Mouse (Mus musculus) liver, postnatal 0 days (tissue): ENCODE results near the gene Hspb2. TPM values are rescaled to one million over a fixed set of nuclear protein-coding genes. Genes with fewer than 3 reads are reported as not detected.

ENCODE experiments used
- ATAC-seq: fragments of 200-750 bp; cut with Nextera tagmentation; 2 replicates; pipeline ENCODE4 v1.8.0; 2017; ENCODE audit warnings: mild to moderate bottlenecking, moderate library complexity
- DNase-seq: peaks from one replicate; pipeline ENCODE4 v3.0.0-alpha.2; 2016
- H3K27ac ChIP-seq: fragments of 300-500 bp; sonication (generic); 2 replicates; pipeline ENCODE4 v1.5.1; 2014; ENCODE audit warnings: antibody characterized with exemption, moderate library complexity, mild to moderate bottlenecking, low read depth
- H3K27me3 ChIP-seq: fragments of 300-500 bp; sonication (generic); 2 replicates; pipeline ENCODE4 v1.6.1; 2014; ENCODE audit warnings: low read length, control low read depth, mixed read lengths; ENCODE audit not compliant: insufficient read depth
- H3K36me3 ChIP-seq: fragments of 300-500 bp; sonication (generic); replicated peaks from 2 replicates; pipeline ENCODE4 v1.6.1; 2014; ENCODE audit warnings: mild to moderate bottlenecking, control low read depth, low read length, moderate library complexity, mixed read lengths; ENCODE audit not compliant: insufficient read depth
- H3K4me1 ChIP-seq: fragments of 300-500 bp; sonication (generic); 2 replicates; pipeline ENCODE4 v1.6.1; 2014; ENCODE audit warnings: antibody characterized with exemption, mild to moderate bottlenecking, control low read depth; ENCODE audit not compliant: insufficient read depth
- H3K4me2 ChIP-seq: fragments of 300-500 bp; sonication (generic); 2 replicates; pipeline ENCODE4 v1.6.1; 2014; ENCODE audit warnings: low read depth, mild to moderate bottlenecking, low read length, moderate library complexity, mixed read lengths
- H3K4me3 ChIP-seq: fragments of 300-500 bp; sonication (generic); 2 replicates; pipeline ENCODE4 v1.5.1; 2014; ENCODE audit warnings: low read depth, low read length
- H3K9ac ChIP-seq: fragments of 300-500 bp; sonication (generic); replicated peaks from 2 replicates; pipeline ENCODE4 v1.6.1; 2014; ENCODE audit warnings: mild to moderate bottlenecking, moderate library complexity
- H3K9me3 ChIP-seq: fragments of 300-500 bp; sonication (generic); 2 replicates; pipeline ENCODE4 v1.6.1; 2016; ENCODE audit warnings: mild to moderate bottlenecking, control low read depth, low read length, mixed read lengths
- CTCF ChIP-seq: sonication (generic); IDR thresholded peaks from 2 replicates; pipeline ENCODE4 v1.5.1; 2016; ENCODE audit warnings: antibody characterized with exemption, low read depth
- EP300 ChIP-seq: IDR thresholded peaks from 2 replicates; pipeline ENCODE4 v1.6.1; 2016; ENCODE audit warnings: antibody characterized with exemption, low read depth, mild to moderate bottlenecking
- WGBS: fragments of 180-500 bp; shearing (Covaris S2); extraction: QIAGEN DNeasy Blood & Tissue Kit; methylation state at CpG from one replicate; pipeline ENCODE4 v1.1.7; 2014; ENCODE audit not compliant: insufficient replicate concordance; 5-methylcytosine and 5-hydroxymethylcytosine counted together
- polyA plus RNA-seq: library from polyadenylated mRNA; unstranded; fragments of >200 nt; fragmentation: Nextera tagmentation; extraction: Ambion mirVana; gene quantifications from 2 replicates; pipeline ENCODE4 v1.2.1, GENCODE M21; 2015

Hspb2 gene
- 0.86 and 1.2 TPM in 2 replicates for polyA plus RNA-seq

GRCm38 (mm10) chr9:50752054-50752602, at the start of gene Hspb2:
Gene Hspb2 (minus strand): TSS chr9:50752354.
- Histone ChIP-seq H3K4me1 (no peaks in the 10 kb centered on the region), H3K4me2 (0 out of 2 replicates have a peak within 1 kb of the TSS, but pooled peaks have one; percentile 13), H3K9ac (no peak within 1 kb of the TSS), H3K9me3 (no peaks in the 10 kb centered on the region), H3K36me3 (no peaks in the 10 kb centered on the region), H3K27ac (peak within 1 kb of the TSS; percentile 35; the same call in 1 of the 2 replicates), H3K4me3 (no peak within 1 kb of the TSS), H3K27me3 (no peaks in the 10 kb centered on the region)
- no peak for TF ChIP-seq EP300
- no peak for TF ChIP-seq CTCF
- DNase-seq (no peak), ATAC-seq (no peak)
- 76% methylated on average over 14 of the region's 14 CpGs for WGBS

- Histone ChIP-seq H3K36me3 (peaks cover 24% of the 10 kb centered on the region), H3K4me2 (no peak overlapping the region), H3K9me3 (no peaks in the 10 kb centered on the region), H3K4me1 (peaks cover 13% of the 10 kb centered on the region; the same call in 1 of the 2 replicates), H3K27me3 (no peaks in the 10 kb centered on the region), H3K9ac (no peak overlapping the region), H3K4me3 (no peak overlapping the region), H3K27ac (no peak overlapping the region)
- peak; percentile 71 for DNase-seq
- ATAC-seq, result 0 out of 2 replicates have a peak, but pooled peaks have one; percentile 31
- 56% methylated on average over 2 of the region's 2 CpGs for WGBS
- TF ChIP-seq EP300 (no peak), CTCF (peak; percentile 94)
Measured at GRCm38 (mm10) chr9:50800985-50801384, 48.8 kb upstream of the Hspb2 start.

GRCm38 (mm10) chr9:50798368-50798767, 46.2 kb upstream of the Hspb2 start:
- H3K4me1 ChIP-seq, result peaks cover 3% of the 10 kb centered on the region; the same call in 1 of the 2 replicates
- no peak overlapping the region for H3K4me3 ChIP-seq
- no peak for ATAC-seq
- WGBS, result 62% methylated on average over 5 of the region's 5 CpGs
- no peaks in the 10 kb centered on the region for H3K27me3 ChIP-seq
- DNase-seq, result peak; percentile 34
- peaks cover 21% of the 10 kb centered on the region for H3K36me3 ChIP-seq
- TF ChIP-seq EP300, result no peak
- TF ChIP-seq CTCF, result no peak
- no peak overlapping the region for H3K4me2 ChIP-seq
- no peaks in the 10 kb centered on the region for H3K9me3 ChIP-seq
- no peak overlapping the region for H3K27ac ChIP-seq
- H3K9ac ChIP-seq, result no peak overlapping the region

- H3K27me3 ChIP-seq, result no peaks in the 10 kb centered on the region
- peaks cover 21% of the 10 kb centered on the region for H3K36me3 ChIP-seq
- TF ChIP-seq CTCF (no peak), EP300 (no peak)
- H3K4me2 ChIP-seq, result no peak overlapping the region
- H3K9ac ChIP-seq, result no peak overlapping the region
- WGBS, result 85% methylated on average over 7 of the region's 7 CpGs
- H3K27ac ChIP-seq, result no peak overlapping the region
- H3K4me1 ChIP-seq, result 0 out of 2 replicates have a peak, but pooled peaks cover 3% of the 10 kb centered on the region
- H3K4me3 ChIP-seq, result no peak overlapping the region
- ATAC-seq, result no peak
- DNase-seq, result no peak
- H3K9me3 ChIP-seq, result no peaks in the 10 kb centered on the region
Measured at GRCm38 (mm10) chr9:50797641-50798040, 45.5 kb upstream of the Hspb2 start.

DNA sequence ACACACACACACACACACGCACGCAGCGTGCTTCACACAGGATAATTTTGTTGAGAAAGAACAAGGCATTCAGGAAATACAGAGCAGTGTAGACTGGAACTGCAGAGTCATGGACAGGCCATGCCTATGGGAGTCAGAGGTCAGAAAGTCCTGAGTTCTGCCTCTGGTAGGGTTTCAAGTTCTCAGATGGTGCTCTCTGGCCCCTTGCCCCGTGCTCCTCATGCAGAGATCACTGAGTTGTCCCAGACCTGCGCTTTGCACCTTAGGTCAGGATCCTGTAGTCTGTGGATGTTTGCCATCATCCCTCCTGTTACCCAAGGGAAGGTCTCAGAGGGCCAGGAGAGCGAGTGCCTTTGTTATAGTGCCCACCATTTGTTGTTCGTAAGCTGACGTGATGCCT, 44.6 kb upstream of the Hspb2 start:
- TF ChIP-seq CTCF (no peak), EP300 (no peak)
- Histone ChIP-seq H3K4me2 (no peak overlapping the region), H3K9ac (no peak overlapping the region), H3K27ac (no peak overlapping the region), H3K4me3 (no peak overlapping the region), H3K4me1 (no peaks in the 10 kb centered on the region), H3K36me3 (peaks cover 17% of the 10 kb centered on the region; the same call in 1 of the 2 replicates), H3K9me3 (no peaks in the 10 kb centered on the region), H3K27me3 (no peaks in the 10 kb centered on the region)
- DNase-seq, result no peak
- 87% methylated on average over 8 of the region's 8 CpGs for WGBS
- ATAC-seq, result no peak

DNA sequence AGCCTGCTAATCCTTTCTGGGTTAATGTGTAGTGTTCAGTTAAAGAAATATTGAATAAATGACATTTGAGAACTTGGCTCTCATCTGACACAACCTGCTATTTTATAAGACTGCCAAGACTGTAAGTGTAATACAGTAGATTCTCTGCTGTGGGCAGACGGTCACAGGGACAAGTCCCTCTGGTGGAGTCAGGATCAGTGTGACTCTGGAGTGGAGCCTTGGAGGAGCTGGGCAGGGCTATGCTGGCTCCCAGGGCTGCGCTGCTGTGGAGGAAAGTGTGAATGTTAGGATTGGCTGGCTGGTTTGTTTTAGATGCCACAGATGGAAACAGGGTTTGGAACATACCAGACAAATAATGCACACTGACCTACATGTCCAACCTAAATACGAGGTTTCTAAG, 43.1 kb upstream of the Hspb2 start:
- Histone ChIP-seq H3K4me2 (no peak overlapping the region), H3K9me3 (no peaks in the 10 kb centered on the region), H3K27ac (no peak overlapping the region), H3K4me1 (no peaks in the 10 kb centered on the region), H3K4me3 (no peak overlapping the region), H3K27me3 (no peaks in the 10 kb centered on the region), H3K36me3 (peaks cover 18% of the 10 kb centered on the region), H3K9ac (no peak overlapping the region)
- no peak for ATAC-seq
- WGBS, result 85% methylated on average over 3 of the region's 3 CpGs
- TF ChIP-seq CTCF (no peak), EP300 (no peak)
- no peak for DNase-seq

GRCm38 (mm10) chr9:50782155-50782554, 30.0 kb upstream of the Hspb2 start:
- 68% methylated on average over 2 of the region's 2 CpGs for WGBS
- no peak overlapping the region for H3K27ac ChIP-seq
- H3K27me3 ChIP-seq, result no peaks in the 10 kb centered on the region
- H3K4me1 ChIP-seq, result no peaks in the 10 kb centered on the region
- DNase-seq (peak; percentile 49), ATAC-seq (no peak)
- H3K4me2 ChIP-seq, result no peak overlapping the region
- peaks cover 31% of the 10 kb centered on the region for H3K36me3 ChIP-seq
- no peak overlapping the region for H3K4me3 ChIP-seq
- no peak overlapping the region for H3K9ac ChIP-seq
- H3K9me3 ChIP-seq, result no peaks in the 10 kb centered on the region
- TF ChIP-seq CTCF, result peak; percentile 66
- TF ChIP-seq EP300, result no peak
